Mouse (Mus musculus): ENCODE measurements around the gene Cmklr1.

- TF ChIP-seq CTCF (IDR thresholded peaks at IDR 0.05; ENCODE audit: extremely low read depth, insufficient read length, insufficient replicate concordance, low read depth, low read length) (no peak), POLR2A (IDR thresholded peaks at IDR 0.05; ENCODE audit: low read depth, low read length) (no peak)
Measured at GRCm38 (mm10) chr5:113584439-113584838, 65.8 kb downstream of the Cmklr1 start.

Data from small intestine, adult 2 months (tissue).